Mouse (Mus musculus) liver, postnatal 0 days (tissue): ENCODE data around the gene Gm26602.

Experiments used
- CTCF ChIP-seq: sonication (generic); IDR thresholded peaks from 2 replicates; pipeline ENCODE4 v1.5.1; 2016; ENCODE audit warnings: antibody characterized with exemption, low read depth
- EP300 ChIP-seq: IDR thresholded peaks from 2 replicates; pipeline ENCODE4 v1.6.1; 2016; ENCODE audit warnings: antibody characterized with exemption, low read depth, mild to moderate bottlenecking

DNA sequence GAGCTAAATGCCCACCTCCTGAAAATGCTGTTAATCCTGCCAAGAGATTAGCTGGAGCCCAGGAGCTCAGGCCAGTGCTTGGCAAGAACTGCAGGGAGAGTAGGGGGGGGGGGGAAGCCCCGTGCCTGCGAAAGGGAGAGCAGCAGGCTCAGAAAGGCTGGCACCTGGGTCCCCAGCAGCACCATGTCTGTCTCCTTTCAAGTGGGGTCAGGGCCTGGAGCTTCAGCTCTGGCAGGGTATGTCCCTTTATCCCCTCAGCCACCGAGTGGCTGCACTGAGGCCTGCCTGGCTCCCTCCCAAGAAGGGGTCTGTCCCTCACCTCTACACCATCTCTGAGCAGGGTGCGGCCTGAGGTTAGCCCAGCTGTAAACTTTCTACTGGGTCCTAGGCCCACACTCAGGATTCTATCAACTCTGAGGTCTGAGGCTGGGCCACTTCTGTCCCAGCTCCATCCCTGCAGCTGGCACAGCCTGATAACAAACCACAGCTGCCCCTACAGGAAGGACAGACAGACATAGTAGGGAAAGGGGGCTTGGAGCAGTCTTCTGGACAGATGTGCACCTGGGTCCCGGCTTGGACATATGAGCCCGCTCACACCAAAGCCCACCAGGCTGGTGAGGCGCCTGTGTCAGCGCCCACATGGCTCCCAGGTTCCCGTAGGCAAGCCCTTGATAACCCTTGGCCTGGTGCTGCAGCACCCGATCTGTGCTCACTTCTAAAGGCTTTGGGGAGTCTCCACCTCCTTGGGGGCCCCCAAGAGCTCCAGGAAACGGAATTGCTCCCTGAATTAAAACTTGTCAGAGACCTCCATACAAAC, 3.7 kb downstream of the Gm26602 start:
- TF ChIP-seq CTCF (no peak), EP300 (peak; percentile 68)
